Mouse (Mus musculus) v-Abl transformed pro-B cells (cell line): ENCODE data around the gene Proser1.

Experiments
- in situ Hi-C, 2 experiments: fragments of 400-800 bp; cut with MboI; formaldehyde crosslinking; loops; one replicate each; pipeline ENCODE4 v1.15.1; 2025; ENCODE audit not compliant: unreplicated experiment in 2 of 2

Gene Proser1

DNA sequence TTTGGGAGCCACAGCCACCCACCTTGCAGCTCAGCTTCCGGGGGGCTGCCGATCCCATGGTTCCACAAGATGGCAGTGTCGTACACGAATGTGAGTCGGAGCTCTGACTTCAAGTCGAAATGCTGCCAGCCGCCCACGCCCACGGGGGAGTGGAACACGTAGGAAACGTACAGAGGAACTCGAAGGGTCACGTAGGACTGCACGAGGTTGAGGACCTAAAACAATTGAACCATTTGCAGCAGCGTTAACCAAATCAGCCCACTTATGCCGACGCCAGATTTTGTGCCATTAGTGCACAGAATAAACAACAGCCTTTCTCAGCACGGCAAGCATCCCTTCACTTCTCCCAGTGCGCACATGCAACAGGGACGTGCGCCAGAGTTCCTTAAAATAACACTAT lies 62.3 kb downstream of the Proser1 start:
- in situ Hi-C loops, result loop anchor here (5.0 to 10.0 kb wide), 3 partner anchors 202 to 1159 kb away; no protein-coding TSS in a partner anchor

DNA sequence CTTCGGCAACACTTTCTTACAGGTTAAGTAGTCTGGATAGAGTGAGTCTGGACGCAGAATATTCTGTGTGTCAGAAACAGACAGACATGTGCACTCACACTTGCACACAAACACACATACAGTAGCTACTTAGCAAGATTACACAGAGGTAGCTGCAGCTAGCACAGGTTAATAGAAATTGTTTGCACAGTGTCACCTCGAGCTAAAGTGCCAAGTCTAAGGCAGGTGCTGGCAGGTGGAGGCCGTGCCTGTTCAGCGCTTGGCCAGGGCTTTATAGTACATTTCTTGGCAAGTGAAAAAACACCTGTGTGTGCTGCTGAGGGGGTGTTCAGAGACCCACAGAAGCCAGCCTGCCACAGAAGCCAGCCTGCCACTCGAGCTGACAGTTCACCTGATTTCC lies 66.8 kb downstream of the Proser1 start:
- in situ Hi-C loops, result no loop called here
